Mouse (Mus musculus) left cerebral cortex, adult 9 months (tissue): ENCODE data around the gene Tmem186.

Experiments used
- DNase-seq, 2 experiments: peaks; one replicate each; pipeline ENCODE4 v3.0.0; 2022; ENCODE audit warnings: low spot score in 2 of 2

Gene Tmem186

DNA sequence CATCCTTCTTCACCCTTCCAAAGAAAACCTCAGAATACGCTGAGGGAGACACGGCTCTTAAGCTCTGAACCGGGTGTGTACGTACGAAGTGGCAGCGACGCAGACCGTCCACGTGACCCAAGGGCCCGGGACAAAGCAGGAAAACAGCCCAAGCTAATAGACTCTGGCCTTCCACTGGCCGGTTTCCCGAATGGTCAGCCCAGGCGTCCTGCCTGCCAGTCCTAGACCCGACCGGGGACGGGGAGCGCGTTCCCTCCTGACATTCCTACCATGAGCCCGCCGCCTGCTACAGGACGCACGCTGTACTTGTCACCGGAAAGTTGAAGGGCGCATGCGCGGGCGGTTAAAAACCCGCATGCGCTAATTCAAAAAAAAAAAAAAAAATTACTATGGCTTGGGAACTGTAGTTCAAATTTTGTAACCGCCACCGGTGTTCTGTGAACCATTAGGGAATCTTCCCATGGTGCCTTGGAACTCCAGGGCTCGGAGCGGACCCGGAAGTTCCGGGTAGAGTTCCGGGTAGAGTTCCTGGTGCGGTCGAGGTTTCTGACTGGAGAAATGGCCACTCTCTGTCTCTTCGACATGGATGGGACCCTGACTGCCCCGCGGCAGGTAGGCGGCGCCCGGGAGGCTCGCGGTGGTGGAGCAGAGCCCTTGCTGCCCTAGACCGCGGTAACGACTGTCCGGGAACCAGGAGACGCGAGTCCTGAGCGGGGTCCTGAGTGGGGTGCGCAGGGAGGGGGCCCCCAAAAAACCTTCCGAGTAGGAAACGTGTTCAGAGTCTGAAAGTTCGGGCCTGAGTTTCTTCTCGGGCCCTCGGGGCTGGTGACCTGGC, at the start of gene Tmem186, which contains the start of gene Pmm2:
TSS of gene Tmem186 (minus strand) at position 496 of the 835 bp plus-strand sequence.
TSS of gene Pmm2 (plus strand) at position 458 of the 835 bp plus-strand sequence.
- peak; percentile 79 to 85 for DNase-seq

DNA sequence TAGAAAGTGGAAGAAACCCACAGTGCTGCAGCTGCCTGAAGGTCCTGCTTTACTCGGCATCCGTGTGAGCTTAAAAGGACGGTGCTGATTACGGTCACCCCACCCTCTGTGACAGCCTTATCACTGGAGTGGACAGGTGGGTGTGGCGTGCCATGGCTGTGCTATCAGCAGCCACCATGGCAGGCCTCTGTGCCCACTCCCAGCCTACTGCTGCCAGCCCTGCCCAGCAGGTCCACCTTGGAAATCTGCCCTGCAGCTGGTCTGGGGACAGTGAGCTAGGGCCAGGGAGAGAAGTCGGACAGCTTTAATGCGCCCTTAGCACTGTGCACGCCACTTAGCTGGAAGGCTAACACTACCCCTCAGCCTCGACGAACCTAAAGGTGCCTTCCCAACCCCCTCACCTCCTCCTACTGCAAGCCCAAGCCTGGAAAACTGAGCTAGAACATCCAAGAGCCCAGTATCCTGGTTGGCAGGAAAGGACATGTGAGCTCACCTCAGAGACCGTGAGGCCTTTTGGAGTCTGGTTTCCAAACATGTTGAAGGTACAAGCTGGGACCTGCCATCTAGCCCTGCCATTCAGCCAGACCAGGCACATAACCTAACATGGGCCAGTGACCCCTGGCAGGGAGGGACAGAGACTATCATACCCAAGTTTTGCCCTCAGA, 49.5 kb upstream of the Tmem186 start:
- DNase-seq: no peak

DNA sequence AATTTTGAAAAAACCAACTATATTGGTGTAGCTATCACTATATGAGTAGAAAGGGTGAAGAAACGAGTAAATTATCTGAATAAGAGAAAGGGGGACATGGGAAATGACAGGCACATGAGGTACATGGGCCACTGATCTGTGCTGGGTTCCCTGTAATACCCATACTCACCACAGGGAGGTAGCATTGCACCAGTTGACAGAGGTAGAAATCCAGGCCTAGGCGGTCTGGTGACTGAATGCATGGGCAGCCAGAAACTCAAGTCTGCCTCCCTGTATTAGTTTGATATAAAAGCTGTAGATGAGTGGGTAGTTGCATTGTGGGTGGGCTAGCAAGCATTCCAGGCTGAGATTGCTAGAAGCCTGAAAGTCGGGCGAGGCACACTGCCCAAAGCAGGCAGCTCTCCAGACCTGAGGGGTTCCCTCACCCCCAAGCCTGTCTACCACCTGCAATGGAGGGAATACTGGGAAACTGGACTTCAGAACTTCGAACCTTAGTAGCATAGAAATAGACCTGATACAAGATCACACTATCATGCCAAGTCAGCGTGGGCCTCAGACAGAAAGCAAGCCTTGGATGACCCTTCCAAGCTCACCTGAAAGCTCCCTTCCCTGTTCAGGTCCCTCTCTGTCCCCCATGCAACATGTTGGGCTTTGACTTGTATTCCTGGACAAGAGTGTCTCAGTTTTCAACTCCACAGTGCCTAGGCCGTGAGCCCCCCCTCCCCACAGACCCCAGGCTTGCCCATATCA, 48.8 kb upstream of the Tmem186 start:
- peak; percentile 42 to 84 for DNase-seq

DNA sequence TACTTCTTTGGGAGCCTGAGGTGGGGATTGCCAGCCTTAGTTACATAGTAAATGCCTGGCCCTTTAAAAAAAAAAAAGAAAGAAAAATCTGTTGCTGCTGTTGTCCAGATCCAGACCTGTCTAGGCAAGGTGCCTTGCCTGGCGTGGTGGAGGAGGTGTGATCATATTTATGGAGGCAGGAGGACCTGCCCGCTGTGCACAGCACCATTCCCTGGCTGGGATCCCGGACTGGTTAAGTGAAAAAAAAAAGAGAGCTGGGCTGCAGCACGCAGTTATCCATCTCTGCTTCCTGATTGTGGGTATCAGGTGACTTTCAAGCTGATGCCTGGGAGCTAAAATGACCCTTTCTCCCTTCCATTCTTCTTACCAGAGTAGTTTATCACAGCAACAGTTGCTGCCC, 47.6 kb upstream of the Tmem186 start:
- no peak for DNase-seq

DNA sequence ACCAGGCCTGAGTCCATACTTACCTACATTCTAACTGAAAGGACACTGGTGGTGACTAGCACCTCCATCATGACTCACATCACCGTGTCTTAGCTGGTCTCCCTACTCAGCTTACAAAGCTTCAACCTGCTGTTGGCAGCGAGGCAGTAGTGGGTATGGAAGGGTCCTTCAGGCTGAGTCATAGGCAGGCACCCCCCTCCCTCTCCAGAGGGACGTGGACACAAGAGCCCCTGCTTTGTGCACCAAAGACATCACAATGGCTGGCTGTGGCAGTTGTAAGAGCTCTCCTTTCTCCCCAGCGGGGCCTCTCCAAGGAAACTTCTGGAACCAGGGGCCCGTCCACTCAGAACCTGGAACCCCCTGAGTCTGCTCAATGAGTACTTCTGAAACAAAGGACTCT, 43.0 kb upstream of the Tmem186 start, which contains the start of gene Gm5767:
TSS of gene Gm5767 (plus strand) at position 301 of the 400 bp plus-strand sequence.
- DNase-seq: no peak

DNA sequence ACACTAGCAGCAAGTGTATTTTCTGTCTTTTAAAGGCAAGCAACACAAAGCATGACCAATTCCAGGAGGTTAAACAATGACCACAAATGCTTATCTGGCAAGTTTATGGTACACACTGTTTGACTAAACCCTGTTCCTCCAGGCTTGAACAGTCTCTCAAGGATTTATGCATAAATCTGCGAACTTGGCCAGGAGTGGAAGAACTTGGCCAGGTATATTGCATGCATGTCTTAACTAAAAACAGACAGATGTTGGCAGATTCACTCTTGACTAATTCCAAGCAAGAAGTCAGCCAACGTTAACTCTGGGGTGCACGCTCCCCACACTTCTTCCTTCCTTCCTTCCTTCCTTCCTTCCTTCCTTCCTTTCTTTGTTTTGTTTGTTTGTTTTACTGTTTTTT, 42.3 kb upstream of the Tmem186 start:
- no peak for DNase-seq

DNA sequence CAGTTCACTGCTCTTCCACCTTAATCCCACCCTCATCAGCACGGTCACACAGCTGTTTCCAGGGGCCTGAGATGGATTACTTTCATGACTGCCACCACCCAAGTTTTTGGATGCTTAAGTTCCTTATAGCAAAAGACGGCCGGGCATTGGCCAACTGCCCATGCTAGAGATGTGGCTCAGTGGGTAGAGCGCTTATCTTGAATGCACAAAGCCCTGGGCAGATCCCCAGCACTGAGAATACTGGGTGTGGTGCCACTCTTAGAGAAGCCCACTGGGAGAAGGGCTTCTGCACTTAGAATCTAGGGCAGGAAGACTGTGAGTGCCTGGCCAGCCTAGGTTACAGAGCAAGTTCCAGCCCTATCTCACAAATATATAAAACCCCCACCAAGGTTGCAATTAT, 41.2 kb upstream of the Tmem186 start:
- DNase-seq: no peak

DNA sequence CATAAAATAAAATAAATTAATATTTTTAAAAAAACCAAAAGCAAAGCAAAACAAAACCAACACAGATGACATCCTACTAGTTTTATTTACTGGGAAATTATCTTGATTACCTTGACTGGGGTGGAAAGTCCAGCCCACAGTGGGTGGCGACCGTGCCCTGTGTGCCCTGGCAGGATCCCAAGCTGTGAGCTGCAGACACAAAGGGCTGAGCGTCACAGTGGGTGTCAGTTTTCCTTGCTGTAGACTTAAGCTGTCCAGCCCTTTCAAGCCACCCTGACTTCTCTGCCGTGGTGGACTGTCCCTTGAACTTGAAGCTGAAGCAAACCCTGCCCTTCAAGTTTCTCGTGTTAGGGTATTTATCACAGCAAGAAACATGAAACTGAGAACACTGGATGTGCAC, 40.5 kb upstream of the Tmem186 start:
- no peak for DNase-seq

DNA sequence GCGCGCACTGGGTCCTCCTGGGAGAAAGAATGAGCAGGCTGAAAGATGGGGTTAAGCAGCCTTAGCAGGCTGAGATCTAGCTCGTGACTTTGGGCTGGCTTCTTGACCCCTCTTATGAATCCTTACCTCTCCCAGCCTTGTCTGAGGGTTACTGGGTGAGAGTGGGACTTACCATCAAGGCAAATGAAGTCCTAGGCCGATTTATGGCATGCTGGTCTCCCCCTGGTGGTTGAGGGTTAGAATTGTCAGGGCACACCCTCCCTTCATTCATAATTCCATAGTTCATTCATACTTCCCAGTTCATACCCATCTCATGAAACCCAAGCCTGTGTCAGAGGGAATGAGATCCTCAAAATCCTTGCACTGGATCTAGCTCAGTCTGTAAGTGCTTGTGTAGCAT, 39.3 kb upstream of the Tmem186 start:
- DNase-seq: peak in 1 of 2 experiments; percentile 42

DNA sequence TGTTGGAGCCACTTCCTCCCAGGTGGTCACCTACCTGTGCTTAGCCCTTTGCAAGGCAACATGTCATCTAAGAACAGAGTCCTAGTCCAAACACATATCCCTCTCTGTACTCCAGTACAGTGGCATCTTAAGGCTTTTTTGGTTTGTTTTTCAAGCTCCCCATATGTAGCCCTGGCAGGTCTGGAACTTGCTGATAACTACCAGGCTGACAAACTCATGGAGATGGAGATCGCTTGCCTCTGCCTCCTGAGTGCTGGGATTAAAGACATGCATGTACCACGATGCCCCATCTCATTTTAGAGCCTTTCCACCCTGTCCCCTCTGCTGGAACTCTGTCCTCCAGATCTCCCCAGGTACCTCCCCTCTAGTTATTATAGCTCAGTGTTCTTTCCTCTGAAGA, 38.7 kb upstream of the Tmem186 start:
- no peak for DNase-seq

DNA sequence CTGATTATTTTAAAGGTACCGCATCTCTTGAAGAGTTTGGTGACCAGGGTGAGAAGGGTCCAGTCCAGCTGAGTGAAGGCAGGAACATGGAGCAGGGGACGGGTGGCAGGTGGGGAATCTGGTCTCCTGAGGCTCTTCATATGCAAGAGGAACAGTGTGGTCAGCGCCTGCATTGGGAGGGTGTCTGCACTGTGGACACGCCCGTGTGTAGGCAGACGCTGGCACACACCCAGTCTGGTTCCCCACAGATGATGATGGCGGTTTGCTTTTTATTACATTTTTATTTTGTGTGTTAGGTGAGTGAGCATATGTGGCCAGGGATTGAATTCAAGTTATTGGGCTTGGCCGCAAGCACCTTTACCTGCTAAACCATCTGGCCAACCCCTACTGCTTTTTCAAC, 38.0 kb upstream of the Tmem186 start:
- no peak for DNase-seq

DNA sequence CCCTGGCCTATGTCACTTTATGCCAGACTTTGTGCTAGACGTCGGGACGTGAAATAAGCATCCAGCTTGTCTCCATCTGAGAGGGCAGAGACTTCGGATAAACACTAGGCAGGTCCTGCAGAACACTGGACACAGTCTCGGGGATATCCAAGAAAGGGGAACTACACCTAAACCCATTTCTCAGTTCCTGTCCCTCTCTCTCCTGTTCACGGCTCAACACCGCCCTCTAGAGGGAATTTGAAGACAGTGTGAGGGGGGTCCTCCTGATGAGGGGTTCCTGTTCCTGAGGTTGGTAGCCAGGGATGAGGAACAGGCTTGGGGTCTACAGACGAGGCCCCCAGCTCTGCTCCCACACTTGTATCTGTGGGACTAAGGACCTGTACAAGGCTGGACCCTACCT, 36.7 kb upstream of the Tmem186 start:
- DNase-seq: no peak

DNA sequence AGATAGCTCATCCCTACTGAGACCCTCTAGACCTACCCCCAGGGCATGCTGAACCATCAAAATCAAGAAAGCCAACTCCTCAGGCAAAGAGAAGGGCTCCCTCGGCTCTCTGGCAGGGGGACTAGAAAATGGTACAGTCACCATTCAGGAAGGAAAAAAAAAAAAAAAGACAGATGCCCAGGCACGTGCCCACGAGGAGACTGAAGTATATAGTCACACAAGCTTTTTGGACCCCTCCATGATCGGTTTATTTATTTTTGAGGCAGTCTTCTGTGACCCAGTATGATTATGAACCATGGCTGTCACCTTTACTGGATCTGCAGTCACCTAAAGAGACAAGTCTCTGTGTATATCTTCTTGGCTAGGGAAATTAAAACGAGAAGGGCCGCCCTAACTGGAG, 35.8 kb upstream of the Tmem186 start:
- DNase-seq: no peak

DNA sequence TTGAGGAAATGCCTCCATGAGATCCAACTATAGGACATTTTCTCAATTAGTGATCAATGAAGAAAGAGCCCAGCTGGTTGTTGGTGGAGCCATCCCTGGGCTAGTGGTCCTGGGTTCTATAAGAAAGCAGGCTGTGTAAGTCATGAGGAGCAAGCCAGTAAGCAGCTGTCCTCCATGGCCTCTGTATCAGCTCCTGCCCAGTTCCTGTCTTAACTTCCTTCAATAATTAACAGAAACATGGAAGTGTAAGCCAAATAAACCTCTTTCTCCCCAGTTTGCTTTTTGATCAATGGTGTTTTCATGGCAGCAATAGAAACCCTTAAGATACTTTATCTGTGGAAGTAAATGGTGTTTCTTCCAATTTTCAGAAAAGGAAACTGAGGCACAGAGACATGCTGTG, 35.3 kb upstream of the Tmem186 start:
- DNase-seq: no peak

DNA sequence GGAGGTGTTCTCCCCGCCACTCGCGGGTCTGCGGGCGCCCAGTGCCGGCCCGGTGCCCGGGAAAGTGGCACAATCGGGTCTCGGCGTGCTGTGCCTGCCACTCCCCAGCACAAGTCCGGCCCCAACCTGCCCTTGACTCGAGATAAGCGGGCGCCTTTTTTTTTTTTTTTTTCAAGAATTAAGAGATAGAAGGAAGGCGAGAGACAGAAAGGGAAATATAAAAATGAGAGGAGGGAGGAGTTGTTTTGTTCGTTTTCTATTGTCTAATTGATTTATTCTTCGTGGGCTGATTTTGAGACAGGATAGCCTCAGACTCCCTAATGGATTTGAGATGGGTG, 34.8 kb upstream of the Tmem186 start:
- no peak for DNase-seq

DNA sequence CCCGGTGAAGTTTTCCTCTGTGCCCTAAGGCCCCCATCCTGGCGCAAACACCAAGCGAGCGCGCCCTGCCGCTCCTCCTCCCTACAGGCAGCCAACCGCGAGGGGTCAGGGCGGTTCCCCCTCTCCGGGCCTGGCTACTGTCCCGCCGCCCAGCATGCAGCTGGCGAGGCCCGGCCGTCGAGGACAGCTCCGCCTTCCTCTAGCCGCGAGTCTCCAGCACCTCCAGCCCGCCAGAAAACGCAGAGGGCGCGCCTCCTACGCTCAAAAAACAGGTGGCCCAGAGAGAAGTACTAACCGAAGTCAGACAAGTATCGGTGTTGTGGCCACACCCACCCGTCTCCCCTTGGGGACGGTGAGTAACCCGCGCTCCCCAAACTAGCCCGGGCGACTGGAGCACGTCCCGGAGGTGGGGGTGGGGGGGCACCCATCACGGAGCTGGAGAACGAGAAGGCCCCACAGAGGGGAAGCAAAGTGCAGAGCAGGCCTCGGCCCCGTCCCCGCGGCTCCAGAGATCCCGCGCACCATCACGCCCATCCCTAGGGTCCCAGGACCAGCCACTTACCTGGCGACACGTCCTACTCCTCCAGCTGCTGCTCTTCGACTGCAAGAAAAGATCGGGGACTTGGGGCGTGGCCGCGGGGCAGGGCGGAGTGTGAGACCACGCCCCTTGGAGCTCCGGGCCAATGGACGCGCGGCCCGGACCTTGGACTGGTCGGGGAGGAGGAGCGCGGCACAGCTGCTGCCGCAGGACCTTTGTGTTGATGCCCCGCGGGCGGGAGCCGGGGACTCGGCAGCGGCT, 34.2 kb upstream of the Tmem186 start, which contains the start of gene Carhsp1:
TSS of gene Carhsp1 (minus strand) at position 605 of the 799 bp plus-strand sequence.
- peak; percentile 68 to 80 for DNase-seq

DNA sequence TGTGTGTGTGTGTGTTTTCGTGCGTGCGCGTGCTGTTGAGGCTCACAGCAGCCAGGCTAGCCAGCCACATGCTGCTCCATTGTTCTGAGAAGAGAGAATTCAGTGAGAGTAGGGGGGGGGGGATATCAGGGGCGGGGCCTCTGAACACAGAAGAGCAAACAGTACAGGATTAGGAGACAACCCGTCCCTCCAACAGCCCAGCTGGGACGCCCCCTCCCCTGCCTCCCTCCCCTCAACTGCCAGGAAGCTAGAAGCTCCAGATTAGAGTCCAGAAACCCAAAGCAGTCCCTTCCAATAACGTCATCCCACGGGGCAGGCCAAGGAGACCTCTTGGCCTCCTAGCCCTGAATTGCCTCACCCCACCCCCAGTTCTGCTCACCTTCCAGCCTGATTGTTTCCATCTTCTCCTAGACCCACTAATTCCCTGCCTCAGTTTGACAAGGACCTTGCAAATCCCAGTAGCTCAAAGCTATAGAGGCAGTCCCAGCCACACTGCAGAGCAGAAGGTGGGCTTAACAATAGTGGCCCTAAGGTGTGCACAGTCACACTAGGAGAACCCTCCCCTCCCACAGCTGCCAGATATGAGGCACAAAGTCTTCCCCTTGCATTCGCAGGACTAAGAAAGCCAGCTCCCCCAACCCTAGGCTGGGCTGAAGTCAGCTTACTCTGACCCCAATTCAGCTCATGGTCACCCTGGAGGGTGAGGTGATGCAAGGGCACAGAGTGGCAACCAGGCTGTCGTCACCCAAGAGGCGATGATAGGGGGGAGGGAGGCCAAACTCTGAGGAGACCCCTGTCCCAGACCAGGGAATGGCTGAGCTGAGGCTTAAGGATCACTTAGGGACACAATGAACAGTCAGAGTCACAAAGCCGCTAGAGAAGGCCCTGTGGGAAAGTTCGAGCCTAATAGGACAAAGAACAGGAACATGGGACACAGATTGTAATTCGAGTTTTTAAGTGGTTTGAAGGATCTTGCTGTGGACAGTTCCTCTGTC, 32.8 kb upstream of the Tmem186 start:
- DNase-seq: no peak

DNA sequence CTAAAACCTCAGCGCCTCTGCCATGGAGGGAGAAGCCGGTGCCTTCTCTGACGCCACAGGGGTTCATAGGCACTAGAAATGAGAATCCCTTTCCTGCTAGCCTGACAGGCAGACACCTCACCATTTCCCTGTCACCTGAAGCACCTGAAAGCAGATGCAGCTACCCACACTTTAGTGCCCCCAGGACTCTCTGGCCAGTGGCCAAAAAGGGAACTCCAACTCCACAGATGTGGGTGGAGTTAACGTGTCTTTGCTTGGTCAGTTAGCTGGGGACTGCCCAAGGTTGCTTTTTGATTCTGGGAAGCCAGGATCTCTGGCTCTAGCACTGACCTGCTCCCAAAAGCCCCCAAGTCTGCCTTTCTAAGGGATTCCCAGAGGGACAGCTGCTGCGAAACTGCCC, 31.9 kb upstream of the Tmem186 start:
- no peak for DNase-seq

DNA sequence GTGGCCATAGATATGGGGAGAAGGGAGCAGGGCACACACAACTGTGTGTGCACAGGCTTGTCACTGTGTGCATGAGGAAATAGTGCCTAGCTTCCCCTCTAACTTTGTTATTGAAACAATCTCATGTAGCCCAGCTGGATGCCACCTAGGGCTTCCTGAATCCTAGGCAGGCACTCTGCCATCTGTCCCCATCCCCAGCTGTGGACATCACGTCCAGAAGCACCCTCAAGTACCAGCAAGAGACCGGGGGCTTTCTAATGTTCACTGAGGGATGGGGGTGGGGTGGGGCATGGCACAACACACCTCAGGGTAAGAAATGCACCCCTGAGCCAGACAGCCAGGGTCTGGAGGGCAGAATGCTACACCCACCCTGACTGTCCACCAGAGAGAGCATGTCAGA, 30.9 kb upstream of the Tmem186 start:
- DNase-seq: no peak

DNA sequence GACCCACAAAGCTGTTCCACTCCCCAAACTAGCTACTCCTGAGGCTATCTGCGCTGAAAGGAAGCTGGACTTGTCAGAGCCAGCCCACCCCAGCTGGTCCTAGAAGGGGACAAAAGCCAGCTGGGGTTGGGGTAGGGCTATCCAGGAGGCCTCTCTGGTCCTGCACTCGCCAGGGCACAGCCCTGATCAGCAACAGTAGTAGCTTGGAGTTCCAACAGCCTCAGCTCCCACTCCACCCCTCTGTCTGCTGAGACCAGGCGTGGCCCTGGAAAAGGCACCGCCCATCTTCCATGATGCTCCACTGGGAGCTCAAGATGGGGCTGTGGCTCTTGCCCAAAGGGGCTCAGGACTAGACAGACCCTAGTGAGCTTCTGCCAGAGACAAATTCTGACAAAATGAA, 30.3 kb upstream of the Tmem186 start:
- DNase-seq: no peak
